Mouse (Mus musculus): Measurements from ENCODE around the gene Mcam. TPM values are rescaled to one million over a fixed set of nuclear protein-coding genes. Genes with fewer than 3 reads are reported as not detected.

Gene Mcam
- total RNA-seq, 2 experiments from 2014 or later, result 1.6 to 3.2 TPM

Other genes starting within 250 kb of the Mcam start
- 16.0 and 16.7 TPM in 2 replicates for gene Thy1, start 91.1 kb upstream of the Mcam start, total RNA-seq (2015)
- gene Thy1, start 91.1 kb upstream of the Mcam start, total RNA-seq (2017), result 7.5 and 10.5 TPM in 2 replicates
- gene Usp2, start 67.4 kb upstream of the Mcam start, total RNA-seq (2015), result 1.3 and 4.5 TPM in 2 replicates
- gene Usp2, start 67.4 kb upstream of the Mcam start, total RNA-seq (2017), result 1.1 and 1.3 TPM in 2 replicates
- not detected in 2 replicates for gene Mfrp, start 32.7 kb upstream of the Mcam start, total RNA-seq (2015)
- 0.24 TPM in 1 of 2 replicates, not detected in the other for gene Mfrp, start 32.7 kb upstream of the Mcam start, total RNA-seq (2017)
- 0.27 TPM in 1 of 2 replicates, not detected in the other for gene C1qtnf5, start 27.2 kb upstream of the Mcam start, total RNA-seq (2015)
- 0.40 TPM in 1 of 2 replicates, not detected in the other for gene C1qtnf5, start 27.2 kb upstream of the Mcam start, total RNA-seq (2017)
- not detected in 2 replicates for gene Gm49380, start 21.0 kb upstream of the Mcam start, total RNA-seq (2015)
- not detected in 2 replicates for gene Gm49380, start 21.0 kb upstream of the Mcam start, total RNA-seq (2017)
- gene Rnf26, start 21.0 kb upstream of the Mcam start, total RNA-seq (2015), result 35.9 and 36.7 TPM in 2 replicates
- gene Rnf26, start 21.0 kb upstream of the Mcam start, total RNA-seq (2017), result 16.3 and 20.9 TPM in 2 replicates
- gene Cbl, start 99.6 kb downstream of the Mcam start, total RNA-seq (2015), result 179 and 180 TPM in 2 replicates
- gene Cbl, start 99.6 kb downstream of the Mcam start, total RNA-seq (2017), result 45.3 and 70.2 TPM in 2 replicates
- gene Ccdc153, start 106.2 kb downstream of the Mcam start, total RNA-seq (2015), result not detected in 2 replicates
- not detected in 2 replicates for gene Ccdc153, start 106.2 kb downstream of the Mcam start, total RNA-seq (2017)
- gene Pdzd3, start 117.0 kb downstream of the Mcam start, total RNA-seq (2015), result 0.07 and 0.34 TPM in 2 replicates
- not detected in 2 replicates for gene Pdzd3, start 117.0 kb downstream of the Mcam start, total RNA-seq (2017)
- gene Nlrx1, start 134.1 kb downstream of the Mcam start, total RNA-seq (2015), result 9.5 and 13.1 TPM in 2 replicates
- 12.1 and 12.4 TPM in 2 replicates for gene Nlrx1, start 134.1 kb downstream of the Mcam start, total RNA-seq (2017)
- 1.3 and 3.9 TPM in 2 replicates for gene Abcg4, start 154.1 kb downstream of the Mcam start, total RNA-seq (2015)
- 1.1 and 1.7 TPM in 2 replicates for gene Abcg4, start 154.1 kb downstream of the Mcam start, total RNA-seq (2017)
- gene Hinfp, start 171.2 kb downstream of the Mcam start, total RNA-seq (2015), result 12.3 and 18.4 TPM in 2 replicates
- gene Hinfp, start 171.2 kb downstream of the Mcam start, total RNA-seq (2017), result 13.1 and 15.3 TPM in 2 replicates
- gene C2cd2l, start 185.8 kb downstream of the Mcam start, total RNA-seq (2015), result 12.0 and 16.4 TPM in 2 replicates
- 11.0 and 13.4 TPM in 2 replicates for gene C2cd2l, start 185.8 kb downstream of the Mcam start, total RNA-seq (2017)
- 37.7 and 39.4 TPM in 2 replicates for gene Dpagt1, start 191.6 kb downstream of the Mcam start, total RNA-seq (2015)
- 15.2 and 17.4 TPM in 2 replicates for gene Dpagt1, start 191.6 kb downstream of the Mcam start, total RNA-seq (2017)
- 136 and 144 TPM in 2 replicates for gene H2afx, start 200.2 kb downstream of the Mcam start, total RNA-seq (2015)
- 239 and 262 TPM in 2 replicates for gene H2afx, start 200.2 kb downstream of the Mcam start, total RNA-seq (2017)
- 63.1 and 83.4 TPM in 2 replicates for gene Hmbs, start 209.8 kb downstream of the Mcam start, total RNA-seq (2015)
- gene Hmbs, start 209.8 kb downstream of the Mcam start, total RNA-seq (2017), result 31.2 and 41.1 TPM in 2 replicates
- gene Vps11, start 227.2 kb downstream of the Mcam start, total RNA-seq (2015), result 19.2 and 19.4 TPM in 2 replicates
- 22.7 and 26.8 TPM in 2 replicates for gene Vps11, start 227.2 kb downstream of the Mcam start, total RNA-seq (2017)
- gene Hyou1, start 245.0 kb downstream of the Mcam start, total RNA-seq (2015), result 27.2 and 29.7 TPM in 2 replicates
- 48.3 and 49.7 TPM in 2 replicates for gene Hyou1, start 245.0 kb downstream of the Mcam start, total RNA-seq (2017)

All from megakaryocyte, adult 5-6 weeks (primary cell).